Mouse (Mus musculus) embryonic facial prominence, embryonic 12.5 days (tissue): Measurements from ENCODE around the gene Wapl. TPM values are rescaled to one million over a fixed set of nuclear protein-coding genes. Genes with fewer than 3 reads are reported as not detected.

ENCODE experiments used
- ATAC-seq: fragments of 200-750 bp; cut with Nextera tagmentation; 2 replicates; pipeline ENCODE4 v1.8.0; 2017; ENCODE audit not compliant: insufficient number of reproducible peaks, insufficient read depth, low FRiP score, low TSS enrichment
- H3K27ac ChIP-seq: fragments of 300-500 bp; sonication (generic); 2 replicates; pipeline ENCODE4 v1.5.1; 2016; ENCODE audit warnings: mild to moderate bottlenecking
- H3K27me3 ChIP-seq: fragments of 300-500 bp; sonication (generic); 2 replicates; pipeline ENCODE4 v1.6.1; 2016; ENCODE audit warnings: mild to moderate bottlenecking, moderate library complexity
- H3K36me3 ChIP-seq: fragments of 300-500 bp; sonication (generic); 2 replicates; pipeline ENCODE4 v1.6.1; 2016; ENCODE audit warnings: mild to moderate bottlenecking
- H3K4me1 ChIP-seq: fragments of 300-500 bp; sonication (generic); 2 replicates; pipeline ENCODE4 v1.6.1; 2016
- H3K4me2 ChIP-seq: fragments of 300-500 bp; sonication (generic); replicated peaks from 2 replicates; pipeline ENCODE4 v1.6.1; 2016; ENCODE audit warnings: mild to moderate bottlenecking, moderate library complexity
- H3K4me3 ChIP-seq: fragments of 300-500 bp; sonication (generic); 2 replicates; pipeline ENCODE4 v1.5.1; 2016; ENCODE audit warnings: mild to moderate bottlenecking
- H3K9ac ChIP-seq: fragments of 300-500 bp; sonication (generic); 2 replicates; pipeline ENCODE4 v1.6.1; 2016; ENCODE audit warnings: mild to moderate bottlenecking, moderate library complexity
- H3K9me3 ChIP-seq: fragments of 300-500 bp; sonication (generic); 2 replicates; pipeline ENCODE4 v1.6.1; 2016; ENCODE audit warnings: mild to moderate bottlenecking, moderate library complexity
- WGBS: fragments of 180-500 bp; shearing (Covaris S2); methylation state at CpG from one replicate; pipeline ENCODE4 v1.1.7; 2016; 5-methylcytosine and 5-hydroxymethylcytosine counted together
- polyA plus RNA-seq: library from polyadenylated mRNA; unstranded; fragments of >200 nt; fragmentation: Nextera tagmentation; extraction: Ambion mirVana; gene quantifications from 2 replicates; pipeline ENCODE4 v1.2.1, GENCODE M21; 2016

The Wapl gene
- polyA plus RNA-seq, 1 experiment from 2014 or later = 36.1 TPM

GRCm38 (mm10) chr14:34764908-34765307 is 91.2 kb downstream of the Wapl start:
- H3K4me3 ChIP-seq = no peak overlapping the region
- 0 out of 2 replicates have a peak, but pooled peaks cover 3% of the 10 kb centered on the region for H3K27me3 ChIP-seq
- H3K27ac ChIP-seq = no peak overlapping the region
- H3K4me1 ChIP-seq = peaks cover 4% of the 10 kb centered on the region; the same call in 1 of the 2 replicates
- H3K9me3 ChIP-seq = no peaks in the 10 kb centered on the region
- no peak for ATAC-seq
- H3K4me2 ChIP-seq = no peak overlapping the region
- 81% methylated on average over 9 of the region's 9 CpGs for WGBS
- no peaks in the 10 kb centered on the region for H3K36me3 ChIP-seq
- H3K9ac ChIP-seq = no peak overlapping the region

GRCm38 (mm10) chr14:34765380-34765779 is 91.7 kb downstream of the Wapl start:
- WGBS = 89% methylated on average over 7 of the region's 7 CpGs
- no peak for ATAC-seq
- no peaks in the 10 kb centered on the region for H3K36me3 ChIP-seq
- peaks cover 4% of the 10 kb centered on the region; the same call in 1 of the 2 replicates for H3K4me1 ChIP-seq
- H3K9me3 ChIP-seq = no peaks in the 10 kb centered on the region
- H3K27me3 ChIP-seq = 0 out of 2 replicates have a peak, but pooled peaks cover 4% of the 10 kb centered on the region
- no peak overlapping the region for H3K9ac ChIP-seq
- no peak overlapping the region for H3K4me3 ChIP-seq
- H3K27ac ChIP-seq = no peak overlapping the region
- H3K4me2 ChIP-seq = no peak overlapping the region

- H3K27me3 ChIP-seq = 0 out of 2 replicates have a peak, but pooled peaks cover 7% of the 10 kb centered on the region
Observed at GRCm38 (mm10) chr14:34766181-34766580, 92.5 kb downstream of the Wapl start.

GRCm38 (mm10) chr14:34768373-34768772 is 94.6 kb downstream of the Wapl start:
- Histone ChIP-seq H3K9me3 (no peaks in the 10 kb centered on the region), H3K4me3 (peak overlapping the region; percentile 47), H3K27me3 (0 out of 2 replicates have a peak, but pooled peaks cover 7% of the 10 kb centered on the region), H3K36me3 (no peaks in the 10 kb centered on the region), H3K27ac (no peak overlapping the region), H3K9ac (no peak overlapping the region), H3K4me2 (peak overlapping the region; percentile 94), H3K4me1 (peaks cover 4% of the 10 kb centered on the region; the same call in 1 of the 2 replicates)
- ATAC-seq = peak; percentile 58; the same call in 1 of the 2 replicates
- WGBS = 2% methylated on average over 10 of the region's 10 CpGs

More at GRCm38 (mm10) chr14:34766181-34766580, 92.5 kb downstream of the Wapl start:
- no peak for ATAC-seq
- H3K9me3 ChIP-seq = no peaks in the 10 kb centered on the region
- peaks cover 4% of the 10 kb centered on the region; the same call in 1 of the 2 replicates for H3K4me1 ChIP-seq
- H3K4me3 ChIP-seq = no peak overlapping the region
- WGBS = 88% methylated on average over 5 of the region's 5 CpGs
- no peak overlapping the region for H3K4me2 ChIP-seq
- no peak overlapping the region for H3K27ac ChIP-seq
- H3K36me3 ChIP-seq = no peaks in the 10 kb centered on the region
- no peak overlapping the region for H3K9ac ChIP-seq

- peak overlapping the region; percentile 53 for H3K9ac ChIP-seq
- H3K4me1 ChIP-seq = no peaks in the 10 kb centered on the region
- ATAC-seq = peak; percentile 29; the same call in 1 of the 2 replicates
- H3K9me3 ChIP-seq = no peaks in the 10 kb centered on the region
- H3K27ac ChIP-seq = no peak overlapping the region
- 2% methylated on average over 32 of the region's 36 CpGs for WGBS
- peak overlapping the region; percentile 94 for H3K4me2 ChIP-seq
- H3K27me3 ChIP-seq = 0 out of 2 replicates have a peak, but pooled peaks cover 7% of the 10 kb centered on the region
- H3K4me3 ChIP-seq = peak overlapping the region; percentile 47
- H3K36me3 ChIP-seq = no peaks in the 10 kb centered on the region
Observed at GRCm38 (mm10) chr14:34769021-34769566, 95.4 kb downstream of the Wapl start.

- H3K27ac ChIP-seq = no peak overlapping the region
- ATAC-seq = peak; percentile 63; the same call in 1 of the 2 replicates
Observed at GRCm38 (mm10) chr14:34769567-34770158, 95.9 kb downstream of the Wapl start.

GRCm38 (mm10) chr14:34770467-34770866 is 96.7 kb downstream of the Wapl start:
- Histone ChIP-seq H3K4me1 (no peaks in the 10 kb centered on the region), H3K4me2 (no peak overlapping the region), H3K27ac (no peak overlapping the region), H3K9ac (no peak overlapping the region), H3K36me3 (no peaks in the 10 kb centered on the region), H3K9me3 (no peaks in the 10 kb centered on the region), H3K4me3 (no peak overlapping the region), H3K27me3 (0 out of 2 replicates have a peak, but pooled peaks cover 7% of the 10 kb centered on the region)
- no peak for ATAC-seq
- 82% methylated on average over 6 of the region's 6 CpGs for WGBS

More at GRCm38 (mm10) chr14:34769567-34770158, 95.9 kb downstream of the Wapl start:
- Histone ChIP-seq H3K4me1 (no peaks in the 10 kb centered on the region), H3K36me3 (no peaks in the 10 kb centered on the region), H3K27me3 (0 out of 2 replicates have a peak, but pooled peaks cover 7% of the 10 kb centered on the region), H3K4me3 (peak overlapping the region; percentile 47), H3K9ac (peak overlapping the region; percentile 53), H3K4me2 (peak overlapping the region; percentile 94), H3K9me3 (no peaks in the 10 kb centered on the region)
- 14% methylated on average over 32 of the region's 32 CpGs for WGBS

- H3K4me2 ChIP-seq = no peak overlapping the region
- no peak overlapping the region for H3K4me3 ChIP-seq
- H3K36me3 ChIP-seq = no peaks in the 10 kb centered on the region
- no peak for ATAC-seq
- no peaks in the 10 kb centered on the region for H3K4me1 ChIP-seq
- H3K9me3 ChIP-seq = no peaks in the 10 kb centered on the region
- 16% methylated on average over 9 of the region's 9 CpGs for WGBS
- 0 out of 2 replicates have a peak, but pooled peaks cover 7% of the 10 kb centered on the region for H3K27me3 ChIP-seq
- H3K9ac ChIP-seq = no peak overlapping the region
- H3K27ac ChIP-seq = no peak overlapping the region
Observed at GRCm38 (mm10) chr14:34771601-34772000, 97.9 kb downstream of the Wapl start.

GRCm38 (mm10) chr14:34772132-34772531 is 98.4 kb downstream of the Wapl start:
- Histone ChIP-seq H3K4me1 (no peaks in the 10 kb centered on the region), H3K27me3 (0 out of 2 replicates have a peak, but pooled peaks cover 7% of the 10 kb centered on the region), H3K27ac (no peak overlapping the region), H3K9ac (no peak overlapping the region), H3K9me3 (no peaks in the 10 kb centered on the region), H3K4me3 (no peak overlapping the region), H3K4me2 (no peak overlapping the region), H3K36me3 (no peaks in the 10 kb centered on the region)
- ATAC-seq = no peak
- WGBS = 48% methylated on average over 7 of the region's 7 CpGs

GRCm38 (mm10) chr14:34773681-34774080 is 100.0 kb downstream of the Wapl start:
- Histone ChIP-seq H3K4me2 (no peak overlapping the region), H3K27me3 (0 out of 2 replicates have a peak, but pooled peaks cover 7% of the 10 kb centered on the region), H3K4me1 (no peaks in the 10 kb centered on the region), H3K27ac (no peak overlapping the region), H3K9ac (no peak overlapping the region), H3K36me3 (no peaks in the 10 kb centered on the region), H3K9me3 (no peaks in the 10 kb centered on the region), H3K4me3 (no peak overlapping the region)
- WGBS = 84% methylated on average over 3 of the region's 3 CpGs
- no peak for ATAC-seq

GRCm38 (mm10) chr14:34774231-34774630 is 100.5 kb downstream of the Wapl start:
- no peak overlapping the region for H3K4me3 ChIP-seq
- WGBS = 85% methylated on average over 6 of the region's 6 CpGs
- ATAC-seq = no peak
- H3K27ac ChIP-seq = no peak overlapping the region
- no peak overlapping the region for H3K9ac ChIP-seq
- H3K4me1 ChIP-seq = no peaks in the 10 kb centered on the region
- no peak overlapping the region for H3K4me2 ChIP-seq
- no peaks in the 10 kb centered on the region for H3K36me3 ChIP-seq
- 0 out of 2 replicates have a peak, but pooled peaks cover 7% of the 10 kb centered on the region for H3K27me3 ChIP-seq
- H3K9me3 ChIP-seq = no peaks in the 10 kb centered on the region
